Mouse (Mus musculus) embryonic facial prominence, embryonic 15.5 days (tissue): ENCODE data around the gene Gm2a. TPM values are rescaled to one million over a fixed set of nuclear protein-coding genes. Genes with fewer than 3 reads are reported as not detected.

ENCODE experiments used
- ATAC-seq: fragments of 200-750 bp; cut with Nextera tagmentation; 2 replicates; pipeline ENCODE4 v1.8.0; 2017; ENCODE audit warnings: low read depth, moderate TSS enrichment; ENCODE audit not compliant: insufficient number of reproducible peaks, low FRiP score, low TSS enrichment
- H3K27ac ChIP-seq: fragments of 300-500 bp; sonication (generic); replicated peaks from 2 replicates; pipeline ENCODE4 v1.5.1; 2015; ENCODE audit warnings: mild to moderate bottlenecking, inconsistent platforms
- H3K27me3 ChIP-seq: fragments of 300-500 bp; sonication (generic); 2 replicates; pipeline ENCODE4 v1.6.1; 2015; ENCODE audit warnings: inconsistent platforms
- H3K36me3 ChIP-seq: fragments of 300-500 bp; sonication (generic); 2 replicates; pipeline ENCODE4 v1.6.1; 2015; ENCODE audit warnings: mild to moderate bottlenecking, inconsistent platforms
- H3K4me1 ChIP-seq: fragments of 300-500 bp; sonication (generic); 2 replicates; pipeline ENCODE4 v1.6.1; 2015; ENCODE audit warnings: inconsistent platforms
- H3K4me2 ChIP-seq: fragments of 300-500 bp; sonication (generic); replicated peaks from 2 replicates; pipeline ENCODE4 v1.6.1; 2015; ENCODE audit warnings: mild to moderate bottlenecking, inconsistent platforms
- H3K4me3 ChIP-seq: fragments of 300-500 bp; sonication (generic); replicated peaks from 2 replicates; pipeline ENCODE4 v1.5.1; 2015; ENCODE audit warnings: mild to moderate bottlenecking, inconsistent platforms
- H3K9ac ChIP-seq: fragments of 300-500 bp; sonication (generic); 2 replicates; pipeline ENCODE4 v1.6.1; 2015; ENCODE audit warnings: inconsistent platforms
- H3K9me3 ChIP-seq: fragments of 300-500 bp; sonication (generic); replicated peaks from 2 replicates; pipeline ENCODE4 v1.6.1; 2016; ENCODE audit warnings: inconsistent platforms
- WGBS: fragments of 180-500 bp; shearing (Covaris S2); methylation state at CpG from one replicate; pipeline ENCODE4 v1.1.7; 2015; 5-methylcytosine and 5-hydroxymethylcytosine counted together
- polyA plus RNA-seq: library from polyadenylated mRNA; unstranded; fragments of >200 nt; fragmentation: Nextera tagmentation; extraction: Ambion mirVana; gene quantifications from 2 replicates; pipeline ENCODE4 v1.2.1, GENCODE M21; 2015

Gene Gm2a
- polyA plus RNA-seq, 1 experiment from 2014 or later = 31.8 TPM

DNA sequence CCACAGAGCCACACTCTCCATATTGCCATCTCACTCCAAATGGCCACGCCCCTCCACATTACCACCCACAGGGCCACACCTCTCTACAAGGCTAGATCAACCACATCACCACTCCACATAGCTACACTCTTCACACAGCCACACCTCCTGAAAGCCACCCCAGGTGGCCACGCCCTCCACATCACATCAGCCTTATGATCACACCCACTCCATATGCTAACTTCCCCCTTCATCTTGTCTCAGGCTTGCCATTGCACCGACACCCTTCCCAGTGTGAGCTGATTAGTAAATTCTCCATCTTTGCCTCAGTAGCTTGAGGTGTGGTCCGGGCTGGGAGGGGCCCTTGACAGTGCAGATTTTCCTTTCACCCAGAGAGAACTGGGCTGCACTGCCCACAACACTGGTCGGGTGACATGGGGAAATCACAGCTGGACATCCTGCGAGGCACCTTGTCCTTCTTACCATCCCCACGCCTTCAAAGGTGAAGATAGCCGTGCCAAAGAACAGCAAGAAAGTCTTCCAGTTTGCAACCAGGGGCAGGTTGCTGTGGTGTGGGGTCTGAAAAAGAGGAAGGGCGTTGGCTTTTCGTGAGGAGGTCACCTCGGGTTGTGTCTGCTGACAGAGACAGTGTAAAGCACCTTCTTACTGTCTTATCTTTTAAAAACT lies 33.3 kb downstream of the Gm2a start:
- peak; percentile 51; the same call in 1 of the 2 replicates for ATAC-seq
- no peaks in the 10 kb centered on the region for H3K36me3 ChIP-seq
- no peak overlapping the region for H3K27ac ChIP-seq
- 83% methylated on average over 11 of the region's 11 CpGs for WGBS
- H3K4me3 ChIP-seq = no peak overlapping the region
- H3K4me1 ChIP-seq = no peaks in the 10 kb centered on the region
- no peak overlapping the region for H3K4me2 ChIP-seq
- H3K27me3 ChIP-seq = no peaks in the 10 kb centered on the region
- H3K9ac ChIP-seq = no peak overlapping the region
- no peaks in the 10 kb centered on the region for H3K9me3 ChIP-seq

DNA sequence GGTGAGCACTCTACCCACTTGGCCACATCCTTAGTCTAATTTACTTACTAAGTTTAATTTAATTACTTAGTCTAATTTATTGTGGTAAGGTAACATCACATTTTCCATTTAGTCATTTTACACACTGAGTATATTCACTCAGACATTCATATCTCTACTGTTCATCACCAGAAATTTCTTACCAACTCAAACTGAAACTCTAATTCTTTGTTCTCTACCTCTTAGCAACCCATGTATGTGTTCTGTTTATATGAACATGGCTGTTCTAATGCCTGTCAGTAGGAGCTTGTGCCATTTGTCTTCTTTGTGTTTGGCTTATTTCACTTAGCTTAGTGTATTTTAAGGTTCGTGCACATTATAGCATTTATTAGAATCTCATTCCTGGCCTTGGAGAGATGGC lies 34.0 kb downstream of the Gm2a start:
- WGBS = 69% methylated on average over 1 of the region's 1 CpGs
- no peaks in the 10 kb centered on the region for H3K36me3 ChIP-seq
- H3K4me3 ChIP-seq = no peak overlapping the region
- H3K4me1 ChIP-seq = no peaks in the 10 kb centered on the region
- no peaks in the 10 kb centered on the region for H3K27me3 ChIP-seq
- no peak overlapping the region for H3K9ac ChIP-seq
- no peak overlapping the region for H3K4me2 ChIP-seq
- no peaks in the 10 kb centered on the region for H3K9me3 ChIP-seq
- no peak overlapping the region for H3K27ac ChIP-seq
- ATAC-seq = no peak

DNA sequence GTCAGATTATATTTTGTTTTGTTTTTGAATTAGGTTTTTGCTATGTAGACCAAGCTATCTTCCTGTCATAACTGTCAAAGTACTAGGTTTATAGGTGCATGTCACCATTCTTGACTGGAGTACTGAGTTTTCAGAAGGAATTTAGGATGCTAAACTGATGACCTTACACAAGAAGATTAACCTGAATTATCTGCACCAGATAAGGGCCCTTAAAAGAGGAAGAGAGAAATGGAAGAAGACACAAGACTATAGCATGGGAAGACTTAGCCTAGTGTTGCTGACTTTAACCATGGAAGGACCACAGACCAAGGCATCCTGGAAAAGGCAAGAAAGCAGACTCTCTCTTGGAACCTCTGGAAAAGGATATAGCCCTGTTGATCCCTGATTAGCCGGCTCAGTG lies 35.3 kb downstream of the Gm2a start:
- no peaks in the 10 kb centered on the region for H3K36me3 ChIP-seq
- H3K9ac ChIP-seq = no peak overlapping the region
- H3K27ac ChIP-seq = no peak overlapping the region
- no peak overlapping the region for H3K4me2 ChIP-seq
- no peaks in the 10 kb centered on the region for H3K9me3 ChIP-seq
- no peak overlapping the region for H3K4me3 ChIP-seq
- ATAC-seq = no peak
- H3K27me3 ChIP-seq = no peaks in the 10 kb centered on the region
- H3K4me1 ChIP-seq = no peaks in the 10 kb centered on the region
- WGBS = 84% methylated on average over 1 of the region's 1 CpGs

DNA sequence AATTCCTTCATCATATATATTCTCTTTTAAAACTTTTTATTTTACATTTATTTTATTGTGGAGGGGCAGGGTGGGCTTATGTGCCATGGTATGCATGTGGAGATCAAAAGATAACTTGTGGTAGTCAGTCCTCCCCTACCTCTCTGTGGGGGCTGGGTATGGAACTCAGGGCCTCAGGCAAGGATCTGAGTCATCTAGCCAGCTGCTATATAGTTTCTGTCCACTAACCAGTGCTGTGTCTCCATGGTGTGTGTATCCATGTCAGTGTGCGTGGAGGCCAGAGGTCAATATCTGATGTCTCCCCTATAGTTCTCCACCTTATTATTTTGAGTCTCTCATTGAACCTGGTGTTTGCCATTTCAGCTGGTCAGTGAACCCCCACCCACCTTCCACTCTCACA lies 36.5 kb downstream of the Gm2a start:
- Histone ChIP-seq H3K4me3 (no peak overlapping the region), H3K27me3 (no peaks in the 10 kb centered on the region), H3K9me3 (no peaks in the 10 kb centered on the region), H3K36me3 (no peaks in the 10 kb centered on the region), H3K4me1 (no peaks in the 10 kb centered on the region), H3K4me2 (no peak overlapping the region), H3K27ac (no peak overlapping the region), H3K9ac (no peak overlapping the region)
- WGBS = 87% methylated on average over 1 of the region's 1 CpGs
- no peak for ATAC-seq

DNA sequence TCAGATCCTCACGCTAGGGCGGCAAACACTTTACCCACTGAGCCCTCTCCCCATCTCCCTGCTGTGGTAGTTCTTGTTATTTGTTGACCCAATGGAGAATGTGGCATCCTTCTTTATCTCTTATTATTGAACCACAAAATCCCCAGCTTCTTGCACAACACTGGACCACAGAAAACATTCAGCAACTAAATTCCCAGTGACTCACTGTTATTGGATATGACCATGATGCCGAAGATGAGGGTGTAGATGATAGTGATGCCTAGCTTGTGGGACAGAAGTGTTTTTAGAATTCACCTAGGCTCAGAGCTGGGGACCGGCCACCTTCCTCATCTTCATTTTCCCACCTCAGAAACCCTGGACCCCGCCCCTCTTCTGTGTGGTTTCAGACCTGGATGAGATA lies 37.0 kb downstream of the Gm2a start:
- Histone ChIP-seq H3K4me1 (no peaks in the 10 kb centered on the region), H3K4me2 (no peak overlapping the region), H3K27me3 (no peaks in the 10 kb centered on the region), H3K27ac (no peak overlapping the region), H3K9ac (no peak overlapping the region), H3K36me3 (no peaks in the 10 kb centered on the region), H3K4me3 (no peak overlapping the region), H3K9me3 (no peaks in the 10 kb centered on the region)
- ATAC-seq = no peak
- 88% methylated on average over 5 of the region's 5 CpGs for WGBS

DNA sequence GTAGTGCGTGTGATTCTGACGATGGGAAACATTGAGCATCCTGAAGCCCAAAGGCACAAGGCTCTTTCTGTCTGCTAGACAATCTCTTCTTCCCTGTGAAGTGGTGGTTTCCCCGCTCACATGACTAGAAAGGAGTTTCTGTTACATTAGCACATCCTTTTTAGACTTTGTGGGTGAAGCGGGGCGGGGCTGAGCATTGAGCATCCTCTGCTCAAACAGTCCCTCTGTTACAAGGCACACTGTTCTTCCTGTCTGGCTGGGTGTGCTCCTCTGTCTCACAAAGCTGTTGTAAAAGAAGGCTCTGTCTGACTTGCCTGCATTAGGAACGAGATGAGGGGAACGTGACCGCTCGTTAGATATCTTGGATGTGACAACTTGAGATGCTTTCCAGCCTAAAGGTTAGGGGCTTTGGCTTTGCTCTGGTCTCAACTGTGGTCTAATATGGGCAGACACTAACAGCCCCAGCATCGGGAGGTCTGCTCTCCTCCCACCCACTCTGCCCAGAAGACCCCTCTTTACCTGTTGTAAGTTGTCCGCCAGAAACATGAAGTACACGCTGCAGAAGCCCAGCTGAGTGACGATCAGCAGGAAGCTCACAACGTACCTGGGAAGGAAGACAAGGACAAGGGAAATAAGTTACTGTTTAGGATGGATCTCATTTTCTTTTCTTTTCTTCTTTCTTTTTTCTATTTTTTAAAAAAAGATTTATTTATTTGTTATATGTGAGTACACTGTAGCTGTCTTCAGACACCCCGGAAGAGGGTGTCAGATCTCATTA lies 39.0 kb downstream of the Gm2a start:
- no peaks in the 10 kb centered on the region for H3K9me3 ChIP-seq
- H3K4me2 ChIP-seq = no peak overlapping the region
- H3K27me3 ChIP-seq = no peaks in the 10 kb centered on the region
- WGBS = 62% methylated on average over 15 of the region's 15 CpGs
- H3K4me3 ChIP-seq = no peak overlapping the region
- H3K36me3 ChIP-seq = no peaks in the 10 kb centered on the region
- H3K9ac ChIP-seq = no peak overlapping the region
- no peak for ATAC-seq
- no peaks in the 10 kb centered on the region for H3K4me1 ChIP-seq
- H3K27ac ChIP-seq = no peak overlapping the region

DNA sequence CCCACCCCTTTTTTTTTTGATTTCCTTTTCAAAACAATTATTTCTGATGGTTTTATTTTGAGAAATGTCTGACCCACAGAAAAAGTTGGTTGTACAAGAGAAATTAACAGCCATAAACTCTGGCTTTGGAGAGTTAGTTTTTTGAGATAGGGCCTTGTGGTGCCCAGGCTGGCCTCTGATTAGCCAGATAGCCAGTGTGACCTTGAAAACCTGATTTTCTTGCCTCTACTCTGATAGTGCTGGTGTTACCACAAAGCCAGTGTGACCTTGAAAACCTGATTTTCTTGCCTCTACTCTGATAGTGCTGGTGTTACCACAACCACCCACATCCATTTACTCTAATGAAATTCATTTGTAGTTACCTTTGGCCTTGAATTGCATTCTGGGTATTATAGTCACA lies 39.7 kb downstream of the Gm2a start:
- Histone ChIP-seq H3K9ac (no peak overlapping the region), H3K4me2 (no peak overlapping the region), H3K27ac (no peak overlapping the region), H3K9me3 (no peaks in the 10 kb centered on the region), H3K27me3 (no peaks in the 10 kb centered on the region), H3K4me1 (no peaks in the 10 kb centered on the region), H3K36me3 (no peaks in the 10 kb centered on the region), H3K4me3 (no peak overlapping the region)
- ATAC-seq = no peak

DNA sequence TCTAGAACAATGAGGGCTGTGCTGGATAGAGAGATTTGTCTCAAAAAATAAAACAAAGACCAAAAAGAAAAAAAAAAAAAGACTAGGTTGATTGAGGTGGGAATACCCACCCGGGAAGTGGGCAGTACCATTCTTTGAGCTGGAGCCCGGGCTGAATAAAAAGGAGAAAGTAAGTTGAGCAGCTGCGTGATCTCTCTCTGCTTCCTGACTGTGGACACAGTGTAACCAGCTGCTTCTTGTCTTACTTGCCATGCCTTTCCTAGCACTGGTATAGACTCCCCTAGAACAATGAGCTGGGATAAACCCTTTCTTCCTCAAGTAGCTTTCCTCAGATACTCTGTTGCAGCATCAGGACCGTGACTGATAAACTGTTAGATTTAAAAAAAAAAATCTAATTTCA lies 43.6 kb downstream of the Gm2a start:
- Histone ChIP-seq H3K9me3 (no peaks in the 10 kb centered on the region), H3K27me3 (no peaks in the 10 kb centered on the region), H3K4me1 (no peaks in the 10 kb centered on the region), H3K4me2 (no peak overlapping the region), H3K4me3 (no peak overlapping the region), H3K9ac (no peak overlapping the region), H3K27ac (no peak overlapping the region), H3K36me3 (no peaks in the 10 kb centered on the region)
- ATAC-seq = no peak
- WGBS = 79% methylated on average over 4 of the region's 4 CpGs

DNA sequence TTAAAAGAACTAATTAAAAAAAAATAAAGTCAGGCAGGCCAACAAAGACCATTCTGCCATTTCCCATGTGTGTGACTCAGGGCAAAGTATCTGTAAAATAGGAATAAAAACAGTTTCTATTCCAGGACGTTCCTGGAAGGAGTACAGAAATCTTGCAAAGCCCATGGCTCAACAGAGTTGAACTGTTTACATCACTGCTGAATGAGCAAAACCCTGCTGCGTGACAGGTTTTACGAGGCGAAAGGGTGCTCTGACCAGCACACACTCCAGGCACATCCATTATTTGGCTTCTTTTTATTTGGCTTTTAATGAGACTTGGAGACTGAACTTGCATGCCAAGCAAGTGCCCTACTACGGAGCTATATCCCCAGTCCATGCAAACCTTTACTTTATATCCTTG lies 46.1 kb downstream of the Gm2a start:
- no peaks in the 10 kb centered on the region for H3K36me3 ChIP-seq
- H3K9ac ChIP-seq = no peak overlapping the region
- no peaks in the 10 kb centered on the region for H3K27me3 ChIP-seq
- no peaks in the 10 kb centered on the region for H3K9me3 ChIP-seq
- H3K4me1 ChIP-seq = no peaks in the 10 kb centered on the region
- WGBS = 72% methylated on average over 5 of the region's 5 CpGs
- H3K4me2 ChIP-seq = no peak overlapping the region
- H3K4me3 ChIP-seq = no peak overlapping the region
- H3K27ac ChIP-seq = no peak overlapping the region
- ATAC-seq = no peak

DNA sequence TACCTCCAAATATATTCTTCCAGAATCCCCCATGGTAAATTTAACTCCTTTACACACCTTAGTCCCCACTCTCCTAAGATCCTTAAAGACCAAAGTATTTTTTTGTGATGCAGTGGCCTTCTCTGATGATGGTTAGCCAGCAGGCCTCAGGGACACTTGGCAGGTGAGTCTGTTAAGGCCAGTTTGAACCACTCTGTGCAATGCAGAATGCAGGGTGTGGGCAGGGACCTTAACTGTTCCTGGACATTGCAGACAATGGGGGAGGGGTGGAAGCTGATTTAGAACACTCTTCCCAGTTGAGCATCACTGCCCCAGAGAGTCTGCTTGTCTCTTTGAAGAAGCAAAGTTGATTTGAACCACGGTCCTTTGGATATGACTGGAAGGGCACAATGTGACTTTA lies 48.9 kb downstream of the Gm2a start:
- H3K9me3 ChIP-seq = no peaks in the 10 kb centered on the region
- no peaks in the 10 kb centered on the region for H3K4me1 ChIP-seq
- H3K9ac ChIP-seq = no peak overlapping the region
- H3K27ac ChIP-seq = no peak overlapping the region
- 77% methylated on average over 1 of the region's 1 CpGs for WGBS
- H3K36me3 ChIP-seq = no peaks in the 10 kb centered on the region
- ATAC-seq = no peak
- no peak overlapping the region for H3K4me3 ChIP-seq
- no peak overlapping the region for H3K4me2 ChIP-seq
- H3K27me3 ChIP-seq = no peaks in the 10 kb centered on the region

DNA sequence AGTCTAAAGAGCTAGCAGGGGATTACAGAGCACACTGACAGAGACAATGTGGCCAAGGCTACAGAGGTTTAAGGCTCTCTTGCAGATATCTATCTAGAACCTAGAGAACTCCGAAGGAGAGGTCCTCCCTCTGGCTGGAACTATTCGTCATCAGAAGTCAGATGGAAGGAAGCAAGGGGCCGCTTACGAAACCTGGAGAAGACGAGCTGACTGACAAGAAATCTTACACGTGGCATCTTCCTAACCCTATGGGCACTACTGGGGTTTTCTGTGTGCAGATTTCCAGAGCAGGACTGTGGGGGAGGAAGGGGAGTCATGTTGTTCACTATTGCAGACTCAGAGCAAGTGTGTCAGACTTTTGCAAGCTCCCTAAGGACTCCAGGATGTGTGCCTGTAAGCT lies 49.5 kb downstream of the Gm2a start:
- H3K4me1 ChIP-seq = no peaks in the 10 kb centered on the region
- no peak for ATAC-seq
- no peak overlapping the region for H3K4me3 ChIP-seq
- WGBS = 62% methylated on average over 6 of the region's 6 CpGs
- H3K36me3 ChIP-seq = no peaks in the 10 kb centered on the region
- no peaks in the 10 kb centered on the region for H3K27me3 ChIP-seq
- H3K4me2 ChIP-seq = no peak overlapping the region
- no peak overlapping the region for H3K9ac ChIP-seq
- no peak overlapping the region for H3K27ac ChIP-seq
- no peaks in the 10 kb centered on the region for H3K9me3 ChIP-seq

DNA sequence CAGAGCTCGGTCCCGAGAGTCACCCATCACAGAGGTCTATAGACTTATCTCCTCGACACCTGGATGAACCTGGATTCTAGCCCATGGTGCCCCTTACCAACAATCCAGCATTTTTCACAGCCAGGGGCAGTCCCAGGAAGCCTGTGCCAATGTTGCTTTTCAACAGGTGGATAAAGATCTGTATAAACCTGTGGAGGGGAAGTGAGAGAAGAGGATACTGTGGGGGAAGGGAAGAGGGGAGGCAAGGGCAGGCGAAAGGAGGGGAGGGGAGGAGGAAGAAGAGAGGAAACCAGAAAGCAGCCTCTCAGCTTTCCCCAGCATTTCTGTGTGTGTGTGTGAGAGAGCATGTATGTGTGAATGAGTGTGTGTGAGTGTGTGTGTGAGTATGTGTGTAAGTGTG lies 50.5 kb downstream of the Gm2a start:
- H3K4me1 ChIP-seq = no peaks in the 10 kb centered on the region
- H3K27me3 ChIP-seq = no peaks in the 10 kb centered on the region
- H3K9me3 ChIP-seq = no peaks in the 10 kb centered on the region
- no peaks in the 10 kb centered on the region for H3K36me3 ChIP-seq
- H3K9ac ChIP-seq = no peak overlapping the region
- no peak overlapping the region for H3K27ac ChIP-seq
- ATAC-seq = no peak
- H3K4me2 ChIP-seq = no peak overlapping the region
- 80% methylated on average over 4 of the region's 4 CpGs for WGBS
- H3K4me3 ChIP-seq = no peak overlapping the region
